Mouse (Mus musculus) kidney, postnatal 0 days (tissue): ENCODE measurements at regions not wholly inside any gene's neighbourhood (a gene's known extent, or its start where the extent isn't known, plus 50 kb on each side); places are given as distances from the start of the nearest gene placed in this dataset.

ENCODE experiments used
- ATAC-seq: fragments of 200-750 bp; cut with Nextera tagmentation; replicated peaks from 2 replicates; pipeline ENCODE4 v1.8.0; 2017; ENCODE audit warnings: low read depth, moderate number of reproducible peaks, moderate TSS enrichment, moderate library complexity; ENCODE audit not compliant: low FRiP score
- DNase-seq: peaks from one replicate; pipeline ENCODE4 v3.0.0-alpha.2; 2016; ENCODE audit warnings: low spot score
- H3K27ac ChIP-seq: fragments of 300-500 bp; sonication (generic); 2 replicates; pipeline ENCODE4 v1.5.1; 2014; ENCODE audit warnings: mild to moderate bottlenecking
- H3K27me3 ChIP-seq: fragments of 300-500 bp; sonication (generic); 2 replicates; pipeline ENCODE4 v1.6.1; 2014; ENCODE audit warnings: low read length, mixed read lengths; ENCODE audit not compliant: insufficient read depth
- H3K36me3 ChIP-seq: fragments of 300-500 bp; sonication (generic); 2 replicates; pipeline ENCODE4 v1.6.1; 2014; ENCODE audit warnings: low read length, mixed read lengths; ENCODE audit not compliant: insufficient read depth
- H3K4me1 ChIP-seq: fragments of 300-500 bp; sonication (generic); replicated peaks from 2 replicates; pipeline ENCODE4 v1.6.1; 2014; ENCODE audit warnings: antibody characterized with exemption, low read length, mixed read lengths; ENCODE audit not compliant: insufficient read depth
- H3K4me2 ChIP-seq: fragments of 300-500 bp; sonication (generic); 2 replicates; pipeline ENCODE4 v1.6.1; 2014; ENCODE audit warnings: mild to moderate bottlenecking, low read length, moderate library complexity, mixed read lengths
- H3K4me3 ChIP-seq: fragments of 300-500 bp; sonication (generic); replicated peaks from 2 replicates; pipeline ENCODE4 v1.5.1; 2014; ENCODE audit warnings: low read depth, low read length
- H3K9ac ChIP-seq: fragments of 300-500 bp; sonication (generic); 2 replicates; pipeline ENCODE4 v1.6.1; 2014; ENCODE audit warnings: low read depth, low read length
- H3K9me3 ChIP-seq: fragments of 300-500 bp; sonication (generic); replicated peaks from 2 replicates; pipeline ENCODE4 v1.6.1; 2016; ENCODE audit warnings: low read length, inconsistent platforms, mixed read lengths
- CTCF ChIP-seq: IDR thresholded peaks from 2 replicates; pipeline ENCODE4 v1.5.1; 2016; ENCODE audit warnings: antibody characterized with exemption, low read depth, mild to moderate bottlenecking, moderate library complexity
- whole genome bisulfite sequencing: fragments of 180-500 bp; shearing (Covaris S2); extraction: QIAGEN DNeasy Blood & Tissue Kit; methylation state at CpG from one replicate; pipeline ENCODE4 v1.1.7; 2014; 5-methylcytosine and 5-hydroxymethylcytosine counted together

DNA sequence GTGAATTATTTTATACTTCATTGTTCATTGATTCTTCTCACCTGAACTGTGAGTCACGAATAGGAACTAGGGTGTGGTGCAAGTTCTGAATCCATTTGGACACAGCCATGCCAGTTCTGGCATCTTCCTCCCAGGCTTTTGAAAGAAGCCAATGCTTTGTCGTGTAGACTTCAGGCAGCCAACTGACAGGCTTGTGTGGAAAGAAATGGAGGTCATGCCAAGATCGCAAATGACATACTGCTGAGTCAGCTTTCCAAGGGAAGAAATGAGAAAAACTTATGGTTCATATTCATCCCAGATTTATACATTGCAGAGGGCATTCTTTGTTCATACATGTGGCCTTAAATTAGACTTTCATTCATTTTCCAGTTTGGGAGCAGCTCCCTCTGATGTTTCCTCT lies 285.8 kb upstream of the Ndst3 start:
- Histone ChIP-seq H3K4me3 (no peak overlapping the region), H3K27me3 (no peaks in the 10 kb centered on the region), H3K9ac (no peak overlapping the region), H3K4me1 (no peaks in the 10 kb centered on the region), H3K36me3 (no peaks in the 10 kb centered on the region), H3K9me3 (no peaks in the 10 kb centered on the region), H3K27ac (no peak overlapping the region), H3K4me2 (no peak overlapping the region)
- no peak for TF ChIP-seq CTCF
- ATAC-seq: no peak
- 89% methylated on average over 3 of the region's 3 CpGs for WGBS
- no peak for DNase-seq

DNA sequence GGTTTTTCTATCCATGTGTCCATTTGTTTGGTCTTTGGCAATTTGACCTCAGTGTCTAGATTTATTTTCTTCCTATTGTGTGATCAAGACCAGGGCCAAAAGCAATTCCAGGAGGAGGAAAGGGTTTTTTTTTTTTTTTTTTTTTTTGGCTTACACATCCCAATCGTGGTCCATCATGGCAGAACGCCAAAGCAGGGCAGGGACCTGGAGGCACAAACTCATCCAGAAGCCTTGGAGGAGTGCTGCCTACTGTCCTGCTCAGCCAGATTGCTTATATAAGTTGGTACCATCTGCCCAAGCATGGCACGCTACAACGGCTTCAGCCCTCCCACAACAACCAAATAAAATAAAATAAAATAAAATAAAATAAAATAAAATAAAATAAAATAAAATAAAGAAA lies 286.5 kb upstream of the Ndst3 start:
- Histone ChIP-seq H3K9ac (no peak overlapping the region), H3K36me3 (no peaks in the 10 kb centered on the region), H3K4me2 (no peak overlapping the region), H3K4me3 (no peak overlapping the region), H3K27me3 (no peaks in the 10 kb centered on the region), H3K27ac (no peak overlapping the region), H3K4me1 (no peaks in the 10 kb centered on the region), H3K9me3 (no peaks in the 10 kb centered on the region)
- TF ChIP-seq CTCF: no peak
- ATAC-seq: no peak
- WGBS: 74% methylated on average over 4 of the region's 4 CpGs
- no peak for DNase-seq

DNA sequence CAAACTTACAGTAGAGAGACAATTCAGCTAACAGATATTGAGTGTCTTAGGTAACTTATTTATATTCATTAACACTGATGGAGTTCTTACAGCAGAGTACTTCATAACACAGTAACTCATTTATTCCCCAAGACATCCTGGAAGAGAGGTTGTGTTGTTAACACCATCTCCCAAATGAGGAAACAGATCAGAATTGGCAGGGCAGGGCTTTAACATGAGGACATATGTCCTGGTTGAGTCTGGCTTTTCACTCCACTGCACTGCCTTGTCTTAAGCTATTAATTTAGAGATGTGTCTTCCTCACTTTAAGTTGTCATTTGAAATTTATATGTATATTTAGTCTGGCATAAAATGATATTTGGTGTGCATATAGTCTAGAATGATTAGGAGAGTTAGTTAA lies 292.4 kb upstream of the Ndst3 start:
- Histone ChIP-seq H3K4me1 (no peaks in the 10 kb centered on the region), H3K4me2 (no peak overlapping the region), H3K9ac (no peak overlapping the region), H3K27me3 (no peaks in the 10 kb centered on the region), H3K27ac (no peak overlapping the region), H3K9me3 (no peaks in the 10 kb centered on the region), H3K36me3 (no peaks in the 10 kb centered on the region), H3K4me3 (no peak overlapping the region)
- no peak for DNase-seq
- TF ChIP-seq CTCF: no peak
- no peak for ATAC-seq

DNA sequence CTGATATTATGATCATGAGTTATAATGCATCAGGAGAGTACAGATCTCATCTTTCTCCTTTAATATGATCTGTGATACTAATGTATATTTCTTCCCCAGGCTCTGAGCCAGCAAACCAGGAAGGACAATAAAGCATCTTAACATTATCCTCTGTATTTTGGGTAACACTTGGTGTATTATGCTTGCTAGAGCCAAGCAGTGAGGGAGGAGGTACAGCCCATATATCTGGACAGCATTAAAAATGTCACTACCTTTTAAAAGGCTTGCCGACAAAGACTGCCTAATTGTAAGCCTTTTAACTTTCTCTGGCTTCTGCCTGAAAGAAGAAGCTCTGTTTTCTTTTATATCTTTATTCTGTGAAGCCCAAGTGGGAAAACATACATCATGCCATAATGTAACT lies 292.9 kb upstream of the Ndst3 start:
- H3K9me3 ChIP-seq: no peaks in the 10 kb centered on the region
- H3K4me1 ChIP-seq: no peaks in the 10 kb centered on the region
- H3K9ac ChIP-seq: no peak overlapping the region
- WGBS: 9% methylated on average over 1 of the region's 1 CpGs
- DNase-seq (peak; percentile 11), ATAC-seq (no peak)
- no peaks in the 10 kb centered on the region for H3K36me3 ChIP-seq
- no peak for TF ChIP-seq CTCF
- no peak overlapping the region for H3K27ac ChIP-seq
- H3K4me3 ChIP-seq: no peak overlapping the region
- no peaks in the 10 kb centered on the region for H3K27me3 ChIP-seq
- no peak overlapping the region for H3K4me2 ChIP-seq

DNA sequence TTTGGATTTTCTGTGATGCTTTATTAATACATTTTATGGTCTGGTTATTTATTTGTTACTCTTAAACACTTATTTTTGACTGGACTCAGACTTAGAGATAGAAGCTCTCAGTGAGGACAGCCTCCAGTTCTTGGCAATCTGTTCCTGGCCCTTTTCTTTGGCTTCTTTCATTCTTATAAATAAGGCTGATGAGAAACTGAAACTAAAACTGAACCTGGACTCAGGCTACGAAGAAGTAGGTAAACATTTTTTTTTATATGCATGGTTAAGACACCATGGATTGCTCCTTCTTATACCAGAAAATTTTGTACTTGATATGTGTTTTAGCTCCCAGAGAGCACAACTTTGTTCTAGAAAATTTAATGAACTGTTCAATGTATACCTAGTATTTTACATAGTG lies 293.4 kb upstream of the Ndst3 start:
- no peak for DNase-seq
- H3K27ac ChIP-seq: no peak overlapping the region
- no peaks in the 10 kb centered on the region for H3K36me3 ChIP-seq
- H3K27me3 ChIP-seq: no peaks in the 10 kb centered on the region
- TF ChIP-seq CTCF: no peak
- no peak overlapping the region for H3K4me3 ChIP-seq
- no peaks in the 10 kb centered on the region for H3K4me1 ChIP-seq
- ATAC-seq: no peak
- H3K9ac ChIP-seq: no peak overlapping the region
- H3K9me3 ChIP-seq: no peaks in the 10 kb centered on the region
- H3K4me2 ChIP-seq: peak overlapping the region; percentile 19; the same call in 1 of the 2 replicates
- WGBS: 24% methylated on average over 1 of the region's 1 CpGs

DNA sequence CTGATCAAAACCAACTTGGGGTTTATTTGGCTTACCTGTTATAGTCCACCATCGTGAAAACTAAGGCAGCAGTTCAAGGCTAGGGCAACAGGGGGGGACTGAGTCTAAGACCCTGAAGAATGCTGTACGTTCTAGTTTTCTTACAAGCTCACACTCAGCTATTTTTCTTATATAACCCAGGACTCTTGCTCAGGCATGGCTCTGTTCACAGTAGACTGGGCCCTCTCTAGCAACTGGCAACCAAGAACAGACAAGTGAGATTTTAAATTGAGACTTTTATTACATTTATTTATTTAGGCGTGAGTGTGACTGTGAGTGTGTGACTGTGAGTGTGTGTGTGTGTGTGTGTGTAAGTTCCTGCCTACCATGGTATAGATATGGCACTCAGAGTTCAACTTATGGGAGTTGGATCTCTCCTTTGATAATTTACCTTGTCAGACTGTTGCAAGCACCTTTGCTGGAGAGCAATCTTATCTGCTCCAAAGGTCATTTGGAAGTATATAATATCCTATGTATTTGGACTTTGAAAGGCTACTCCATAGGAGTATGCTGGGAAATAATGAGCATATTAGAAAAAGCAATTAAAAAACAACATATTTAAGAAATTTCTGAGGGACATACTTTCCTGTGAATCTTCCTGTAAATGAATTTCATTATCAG lies 309.4 kb upstream of the Ndst3 start:
- no peak for TF ChIP-seq CTCF

DNA sequence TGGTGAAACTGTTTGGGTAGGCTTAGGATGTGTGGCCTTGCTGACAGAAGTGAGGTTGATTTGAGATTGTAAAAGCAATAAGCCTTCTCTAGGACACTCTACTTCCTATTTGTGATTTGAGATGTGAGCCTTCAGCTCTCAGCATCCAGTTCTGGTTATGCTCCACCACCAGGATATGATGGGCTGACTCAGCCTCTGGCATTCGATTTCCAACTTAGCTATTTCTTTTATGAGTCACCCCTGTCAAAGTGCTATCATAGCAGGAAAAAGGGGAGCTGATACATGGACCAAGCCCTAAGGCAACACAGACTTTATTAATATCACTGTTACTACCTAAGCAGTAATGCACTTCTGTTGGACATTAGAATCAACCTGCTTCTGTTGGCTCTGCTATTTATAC lies 310.2 kb upstream of the Ndst3 start:
- WGBS: 56% methylated on average over 1 of the region's 1 CpGs
- Histone ChIP-seq H3K9ac (no peak overlapping the region), H3K27ac (no peak overlapping the region), H3K36me3 (no peaks in the 10 kb centered on the region), H3K9me3 (no peaks in the 10 kb centered on the region), H3K27me3 (no peaks in the 10 kb centered on the region), H3K4me2 (no peak overlapping the region), H3K4me1 (no peaks in the 10 kb centered on the region), H3K4me3 (no peak overlapping the region)
- no peak for DNase-seq
- ATAC-seq: no peak
- no peak for TF ChIP-seq CTCF

More for the DNA sequence above, 309.4 kb upstream of the Ndst3 start:
- H3K4me3 ChIP-seq: no peak overlapping the region
- H3K4me1 ChIP-seq: no peaks in the 10 kb centered on the region
- no peak overlapping the region for H3K4me2 ChIP-seq
- H3K27me3 ChIP-seq: no peaks in the 10 kb centered on the region
- WGBS: 82% methylated on average over 3 of the region's 3 CpGs
- H3K27ac ChIP-seq: no peak overlapping the region
- DNase-seq (no peak), ATAC-seq (no peak)
- no peaks in the 10 kb centered on the region for H3K36me3 ChIP-seq
- no peaks in the 10 kb centered on the region for H3K9me3 ChIP-seq
- no peak overlapping the region for H3K9ac ChIP-seq
